Mouse (Mus musculus): ENCODE measurements at regions not wholly inside any gene's neighbourhood (a gene's known extent, or its start where the extent isn't known, plus 50 kb on each side); places are given as distances from the start of the nearest gene placed in this dataset.

- DNase-seq (ENCODE audit: low spot score) (no peak), ATAC-seq (ENCODE audit: low FRiP score, low read depth) (no peak)
- Histone ChIP-seq H3K36me3 (ENCODE audit: control insufficient read depth, insufficient read depth, low read length) (no peaks in the 10 kb centered on the region), H3K4me1 (ENCODE audit: control insufficient read depth, insufficient read depth, low read length) (no peaks in the 10 kb centered on the region), H3K4me3 (replicated peaks; ENCODE audit: low read length) (no peak overlapping the region), H3K9ac (ENCODE audit: low read depth, low read length, severe bottlenecking) (no peak overlapping the region), H3K27me3 (ENCODE audit: control insufficient read depth, insufficient read depth, low read length) (no peaks in the 10 kb centered on the region), H3K9me3 (ENCODE audit: control insufficient read depth, low read length) (no peaks in the 10 kb centered on the region), H3K4me2 (replicated peaks; ENCODE audit: low read depth, low read length, severe bottlenecking) (no peak overlapping the region), H3K27ac (replicated peaks; ENCODE audit: low read depth, low read length) (no peak overlapping the region)
- TF ChIP-seq POLR2A (IDR thresholded peaks at IDR 0.05; ENCODE audit: borderline replicate concordance, extremely low read depth, insufficient read depth, insufficient read length) = no peak
- 76% methylated on average over 2 of the region's 2 CpGs for WGBS
These were observed 578.2 kb upstream of the Gm21961 start for GRCm38 (mm10) chr15:65592718-65593477.

GRCm38 (mm10) chr15:65585566-65585965, 570.9 kb upstream of the Gm21961 start:
- WGBS = 79% methylated on average over 2 of the region's 2 CpGs
- no peak overlapping the region for H3K27ac ChIP-seq (replicated peaks; ENCODE audit: low read depth, low read length)
- no peaks in the 10 kb centered on the region for H3K4me1 ChIP-seq (ENCODE audit: control insufficient read depth, insufficient read depth, low read length)
- H3K27me3 ChIP-seq (ENCODE audit: control insufficient read depth, insufficient read depth, low read length) = no peaks in the 10 kb centered on the region
- H3K9ac ChIP-seq (ENCODE audit: low read depth, low read length, severe bottlenecking) = no peak overlapping the region
- no peaks in the 10 kb centered on the region for H3K36me3 ChIP-seq (ENCODE audit: control insufficient read depth, insufficient read depth, low read length)
- DNase-seq (ENCODE audit: low spot score) = no peak
- TF ChIP-seq POLR2A (IDR thresholded peaks at IDR 0.05; ENCODE audit: borderline replicate concordance, extremely low read depth, insufficient read depth, insufficient read length) = no peak
- H3K4me2 ChIP-seq (replicated peaks; ENCODE audit: low read depth, low read length, severe bottlenecking) = no peak overlapping the region
- H3K4me3 ChIP-seq (replicated peaks; ENCODE audit: low read length) = no peak overlapping the region
- H3K9me3 ChIP-seq (ENCODE audit: control insufficient read depth, low read length) = no peaks in the 10 kb centered on the region
- no peak for ATAC-seq (ENCODE audit: low FRiP score, low read depth)

DNA sequence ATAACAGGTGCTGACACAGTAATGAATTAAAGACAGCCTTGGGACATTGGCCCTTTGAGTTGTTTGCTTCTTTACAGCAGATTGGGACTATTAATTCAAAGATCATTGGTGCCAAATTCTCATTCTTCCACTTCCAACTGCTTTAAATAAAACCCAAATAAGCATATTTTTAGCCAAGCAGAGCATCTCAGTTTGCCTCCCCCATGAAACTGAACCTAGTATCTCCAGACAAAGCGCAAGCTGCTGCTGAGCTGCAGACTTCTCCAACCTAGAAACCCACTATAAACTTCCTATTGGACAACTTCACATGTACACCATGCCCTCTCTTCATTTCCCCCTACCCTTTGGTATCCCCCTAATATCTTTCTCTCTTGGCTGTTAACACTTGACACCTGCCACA, 564.6 kb upstream of the Gm21961 start:
- Histone ChIP-seq H3K36me3 (ENCODE audit: control insufficient read depth, insufficient read depth, low read length) (no peaks in the 10 kb centered on the region), H3K9me3 (ENCODE audit: control insufficient read depth, low read length) (no peaks in the 10 kb centered on the region), H3K4me3 (replicated peaks; ENCODE audit: low read length) (no peak overlapping the region), H3K4me1 (ENCODE audit: control insufficient read depth, insufficient read depth, low read length) (no peaks in the 10 kb centered on the region), H3K27ac (replicated peaks; ENCODE audit: low read depth, low read length) (no peak overlapping the region), H3K9ac (ENCODE audit: low read depth, low read length, severe bottlenecking) (no peak overlapping the region), H3K4me2 (replicated peaks; ENCODE audit: low read depth, low read length, severe bottlenecking) (no peak overlapping the region), H3K27me3 (ENCODE audit: control insufficient read depth, insufficient read depth, low read length) (no peaks in the 10 kb centered on the region)
- ATAC-seq (ENCODE audit: low FRiP score, low read depth) = no peak
- no peak for DNase-seq (ENCODE audit: low spot score)
- WGBS = 79% methylated on average over 1 of the region's 1 CpGs
- no peak for TF ChIP-seq POLR2A (IDR thresholded peaks at IDR 0.05; ENCODE audit: borderline replicate concordance, extremely low read depth, insufficient read depth, insufficient read length)

GRCm38 (mm10) chr15:65567931-65568330, 553.2 kb upstream of the Gm21961 start:
- no peaks in the 10 kb centered on the region for H3K27me3 ChIP-seq (ENCODE audit: control insufficient read depth, insufficient read depth, low read length)
- no peak for TF ChIP-seq POLR2A (IDR thresholded peaks at IDR 0.05; ENCODE audit: borderline replicate concordance, extremely low read depth, insufficient read depth, insufficient read length)
- no peak overlapping the region for H3K4me3 ChIP-seq (replicated peaks; ENCODE audit: low read length)
- DNase-seq (ENCODE audit: low spot score) (no peak), ATAC-seq (ENCODE audit: low FRiP score, low read depth) (no peak)
- H3K4me2 ChIP-seq (replicated peaks; ENCODE audit: low read depth, low read length, severe bottlenecking) = no peak overlapping the region
- no peaks in the 10 kb centered on the region for H3K36me3 ChIP-seq (ENCODE audit: control insufficient read depth, insufficient read depth, low read length)
- no peaks in the 10 kb centered on the region for H3K9me3 ChIP-seq (ENCODE audit: control insufficient read depth, low read length)
- no peak overlapping the region for H3K27ac ChIP-seq (replicated peaks; ENCODE audit: low read depth, low read length)
- no peak overlapping the region for H3K9ac ChIP-seq (ENCODE audit: low read depth, low read length, severe bottlenecking)
- H3K4me1 ChIP-seq (ENCODE audit: control insufficient read depth, insufficient read depth, low read length) = no peaks in the 10 kb centered on the region
- 74% methylated on average over 2 of the region's 2 CpGs for WGBS

GRCm38 (mm10) chr15:65557846-65558835, 543.4 kb upstream of the Gm21961 start:
- no peak for DNase-seq (ENCODE audit: low spot score)
- Histone ChIP-seq H3K9me3 (ENCODE audit: control insufficient read depth, low read length) (no peaks in the 10 kb centered on the region), H3K4me1 (ENCODE audit: control insufficient read depth, insufficient read depth, low read length) (no peaks in the 10 kb centered on the region), H3K4me2 (replicated peaks; ENCODE audit: low read depth, low read length, severe bottlenecking) (no peak overlapping the region), H3K27me3 (ENCODE audit: control insufficient read depth, insufficient read depth, low read length) (no peaks in the 10 kb centered on the region), H3K9ac (ENCODE audit: low read depth, low read length, severe bottlenecking) (no peak overlapping the region), H3K27ac (replicated peaks; ENCODE audit: low read depth, low read length) (no peak overlapping the region), H3K4me3 (replicated peaks; ENCODE audit: low read length) (no peak overlapping the region), H3K36me3 (ENCODE audit: control insufficient read depth, insufficient read depth, low read length) (no peaks in the 10 kb centered on the region)
- ATAC-seq (ENCODE audit: low FRiP score, low read depth) = no peak
- no peak for TF ChIP-seq POLR2A (IDR thresholded peaks at IDR 0.05; ENCODE audit: borderline replicate concordance, extremely low read depth, insufficient read depth, insufficient read length)
- WGBS = 75% methylated on average over 8 of the region's 8 CpGs
